Mouse (Mus musculus) stomach, embryonic 16.5 days (tissue): ENCODE results near the gene Rcsd1. TPM values are rescaled to one million over a fixed set of nuclear protein-coding genes. Genes with fewer than 3 reads are reported as not detected.

Experiments
- ATAC-seq: fragments of 200-750 bp; cut with Nextera tagmentation; 2 replicates; pipeline ENCODE4 v1.8.0; 2017; ENCODE audit warnings: moderate number of reproducible peaks, moderate TSS enrichment; ENCODE audit not compliant: insufficient read depth, low FRiP score
- H3K27ac ChIP-seq: fragments of 300-500 bp; sonication (generic); 2 replicates; pipeline ENCODE4 v1.5.1; 2014; ENCODE audit warnings: low read length
- H3K27me3 ChIP-seq: fragments of 300-500 bp; sonication (generic); 2 replicates; pipeline ENCODE4 v1.6.1; 2014; ENCODE audit warnings: low read length, control low read depth, mixed read lengths; ENCODE audit not compliant: control insufficient read depth, insufficient read depth
- H3K36me3 ChIP-seq: fragments of 300-500 bp; sonication (generic); 2 replicates; pipeline ENCODE4 v1.6.1; 2014; ENCODE audit warnings: low read length; ENCODE audit not compliant: control insufficient read depth, insufficient read depth
- H3K4me1 ChIP-seq: fragments of 300-500 bp; sonication (generic); 2 replicates; pipeline ENCODE4 v1.6.1; 2014; ENCODE audit warnings: low read length, control low read depth, mixed read lengths; ENCODE audit not compliant: control insufficient read depth, insufficient read depth
- H3K4me2 ChIP-seq: fragments of 300-500 bp; sonication (generic); 2 replicates; pipeline ENCODE4 v1.6.1; 2014; ENCODE audit warnings: low read depth, low read length, mixed read lengths
- H3K4me3 ChIP-seq: fragments of 300-500 bp; sonication (generic); replicated peaks from 2 replicates; pipeline ENCODE4 v1.5.1; 2014; ENCODE audit warnings: mild to moderate bottlenecking, low read length
- H3K9ac ChIP-seq: fragments of 300-500 bp; sonication (generic); 2 replicates; pipeline ENCODE4 v1.6.1; 2014; ENCODE audit warnings: low read length
- H3K9me3 ChIP-seq: fragments of 300-500 bp; sonication (generic); replicated peaks from 2 replicates; pipeline ENCODE4 v1.6.1; 2016; ENCODE audit warnings: low read length, control low read depth; ENCODE audit not compliant: control insufficient read depth
- WGBS: fragments of 180-500 bp; shearing (Covaris S2); extraction: QIAGEN DNeasy Blood & Tissue Kit; methylation state at CpG from one replicate; pipeline ENCODE4 v1.1.7; 2014; 5-methylcytosine and 5-hydroxymethylcytosine counted together
- polyA plus RNA-seq: library from polyadenylated mRNA; unstranded; fragments of >200 nt; fragmentation: Nextera tagmentation; extraction: Ambion mirVana; gene quantifications from 2 replicates; pipeline ENCODE4 v1.2.1, GENCODE M21; 2015

Gene Rcsd1
- polyA plus RNA-seq, 1 experiment from 2014 or later: 44.4 TPM

DNA sequence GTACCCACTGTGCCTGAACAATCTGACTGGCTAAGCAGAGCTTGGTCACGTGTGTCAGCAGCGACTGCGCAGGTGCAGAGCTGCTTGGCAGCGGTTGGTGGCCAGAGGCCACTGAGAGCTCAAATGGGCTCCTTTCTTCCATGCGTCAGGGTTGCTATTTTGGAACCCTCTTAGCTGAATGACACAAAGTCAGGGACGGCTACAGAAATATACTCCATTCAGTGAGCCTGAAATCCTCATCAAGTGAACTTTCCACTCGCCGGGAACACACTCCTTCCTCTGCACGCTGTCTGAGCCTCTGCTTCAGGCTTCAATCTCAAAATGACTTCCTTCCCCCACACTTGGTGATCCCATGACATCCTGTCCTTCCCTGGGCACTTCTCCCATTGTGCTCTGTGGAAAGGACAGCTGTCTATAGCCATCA is 91.3 kb downstream of the Rcsd1 start:
- Histone ChIP-seq H3K9me3 (peaks cover 9% of the 10 kb centered on the region), H3K27ac (peak overlapping the region; percentile 9), H3K4me3 (no peak overlapping the region), H3K4me1 (peaks cover 23% of the 10 kb centered on the region), H3K27me3 (no peaks in the 10 kb centered on the region), H3K36me3 (peaks cover 15% of the 10 kb centered on the region; the same call in 1 of the 2 replicates), H3K9ac (no peak overlapping the region), H3K4me2 (no peak overlapping the region)
- WGBS: 70% methylated on average over 9 of the region's 9 CpGs
- no peak for ATAC-seq

DNA sequence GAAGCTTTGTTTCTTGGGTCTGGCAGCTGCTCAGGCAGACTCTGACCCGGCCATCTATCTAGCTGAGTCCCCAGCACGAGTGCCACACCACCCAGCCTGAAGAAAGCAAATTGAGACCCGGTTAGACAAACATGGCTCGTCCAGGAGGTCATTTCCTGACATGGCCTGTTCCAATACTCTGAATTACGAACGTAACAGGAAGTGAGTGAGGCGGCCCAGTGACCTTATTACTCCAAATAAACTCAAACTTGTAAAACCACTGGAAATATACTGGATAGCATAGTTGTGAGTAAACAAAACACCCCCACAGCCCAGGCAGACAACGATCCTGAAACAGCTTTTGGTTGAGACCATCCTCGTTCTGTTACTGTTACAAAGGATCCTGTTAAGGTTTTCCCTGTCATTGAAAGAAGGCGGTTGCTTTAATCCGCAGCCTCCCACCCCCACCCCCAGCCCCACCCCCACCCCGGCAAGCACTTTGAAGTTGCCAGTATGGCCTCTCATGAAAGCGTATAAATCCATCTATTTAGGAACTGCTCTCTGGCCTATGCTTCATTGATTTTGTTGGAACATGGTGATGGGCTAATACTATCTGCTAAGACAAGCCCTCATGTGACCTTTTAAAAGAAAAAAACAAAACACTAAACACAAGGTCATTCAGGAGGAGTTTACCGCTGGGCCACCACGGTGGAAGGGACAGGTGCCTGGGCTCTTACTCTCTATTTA is 92.2 kb downstream of the Rcsd1 start:
- ATAC-seq: peak; percentile 68; the same call in 1 of the 2 replicates
- H3K27ac ChIP-seq: peak overlapping the region; percentile 80
- 11% methylated on average over 15 of the region's 15 CpGs for WGBS
- no peak overlapping the region for H3K4me3 ChIP-seq
- peaks cover 23% of the 10 kb centered on the region for H3K4me1 ChIP-seq
- H3K9me3 ChIP-seq: peaks cover 9% of the 10 kb centered on the region
- peaks cover 15% of the 10 kb centered on the region; the same call in 1 of the 2 replicates for H3K36me3 ChIP-seq
- 0 out of 2 replicates have a peak overlapping the region, but pooled peaks have one; percentile 1 for H3K9ac ChIP-seq
- no peaks in the 10 kb centered on the region for H3K27me3 ChIP-seq
- peak overlapping the region; percentile 1 for H3K4me2 ChIP-seq

DNA sequence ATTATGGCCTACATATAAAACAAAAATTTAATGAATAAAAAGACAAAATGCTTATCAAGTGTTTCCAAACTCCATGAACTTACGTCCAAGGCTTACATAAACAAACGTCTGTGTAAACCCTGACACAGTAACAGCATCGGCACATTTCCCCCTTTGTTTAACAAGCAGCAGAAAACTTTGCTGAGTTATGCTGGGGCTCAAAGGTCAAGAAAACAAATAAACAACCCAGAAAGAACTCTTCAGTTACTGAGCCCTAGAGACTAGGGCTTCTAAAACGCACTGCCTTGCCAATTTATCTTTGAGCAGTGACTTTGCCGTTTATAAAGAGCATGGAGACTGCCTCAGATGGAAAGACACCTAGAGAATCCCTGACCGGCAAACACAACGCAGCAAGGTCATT is 92.9 kb downstream of the Rcsd1 start:
- Histone ChIP-seq H3K36me3 (peaks cover 15% of the 10 kb centered on the region; the same call in 1 of the 2 replicates), H3K4me2 (peak overlapping the region; percentile 1; the same call in 1 of the 2 replicates), H3K9me3 (peaks cover 9% of the 10 kb centered on the region), H3K4me3 (no peak overlapping the region), H3K27me3 (no peaks in the 10 kb centered on the region), H3K4me1 (peaks cover 23% of the 10 kb centered on the region), H3K9ac (0 out of 2 replicates have a peak overlapping the region, but pooled peaks have one; percentile 1), H3K27ac (peak overlapping the region; percentile 80)
- no peak for ATAC-seq
- 14% methylated on average over 7 of the region's 7 CpGs for WGBS

DNA sequence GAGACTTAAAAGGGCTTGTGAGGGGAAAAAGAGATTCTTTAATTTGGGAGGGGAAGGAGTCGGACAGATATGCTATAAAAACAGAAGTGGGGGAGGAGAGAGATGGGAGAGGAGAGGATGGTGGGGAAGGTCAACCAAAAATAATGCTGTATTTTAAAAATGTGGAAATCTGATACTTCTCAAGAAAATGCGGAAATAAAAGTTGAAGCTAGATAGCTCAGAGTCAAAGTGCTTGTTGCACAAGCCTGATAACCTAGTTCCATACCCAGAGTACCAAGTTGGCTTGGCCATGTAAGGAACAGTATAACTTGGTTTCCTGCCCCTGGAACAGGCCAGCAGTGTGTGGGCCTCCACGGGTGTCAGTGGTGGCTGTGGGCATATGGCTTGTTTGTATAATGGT is 94.8 kb downstream of the Rcsd1 start:
- no peak overlapping the region for H3K9ac ChIP-seq
- H3K27ac ChIP-seq: no peak overlapping the region
- no peak for ATAC-seq
- 88% methylated on average over 3 of the region's 3 CpGs for WGBS
- no peak overlapping the region for H3K4me3 ChIP-seq
- H3K4me2 ChIP-seq: no peak overlapping the region
- peaks cover 15% of the 10 kb centered on the region; the same call in 1 of the 2 replicates for H3K36me3 ChIP-seq
- H3K9me3 ChIP-seq: peaks cover 9% of the 10 kb centered on the region
- peaks cover 31% of the 10 kb centered on the region for H3K4me1 ChIP-seq
- no peaks in the 10 kb centered on the region for H3K27me3 ChIP-seq

DNA sequence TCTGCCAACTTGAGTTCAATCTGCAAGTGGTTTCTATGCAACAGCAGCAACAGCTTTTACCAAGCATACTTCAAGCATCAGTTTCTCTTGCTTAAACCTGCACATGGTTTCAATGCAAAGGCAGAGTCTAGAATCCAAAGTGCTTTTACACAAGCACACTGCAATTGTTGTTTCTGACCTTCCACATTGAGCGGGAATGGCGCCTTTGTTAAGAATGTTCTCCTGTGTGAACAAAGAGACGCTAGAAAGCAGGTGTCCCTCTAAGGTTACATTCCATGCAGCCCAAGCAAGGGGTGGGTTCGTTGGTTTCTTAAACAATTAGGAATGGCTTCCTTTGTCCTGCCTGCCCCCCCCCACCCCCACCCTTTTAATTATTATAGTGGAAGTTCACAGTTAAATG is 95.6 kb downstream of the Rcsd1 start:
- Histone ChIP-seq H3K9ac (no peak overlapping the region), H3K4me2 (no peak overlapping the region), H3K9me3 (peaks cover 9% of the 10 kb centered on the region), H3K4me3 (no peak overlapping the region), H3K36me3 (peaks cover 15% of the 10 kb centered on the region; the same call in 1 of the 2 replicates), H3K4me1 (peaks cover 39% of the 10 kb centered on the region), H3K27me3 (no peaks in the 10 kb centered on the region), H3K27ac (no peak overlapping the region)
- WGBS: 68% methylated on average over 4 of the region's 4 CpGs
- no peak for ATAC-seq

DNA sequence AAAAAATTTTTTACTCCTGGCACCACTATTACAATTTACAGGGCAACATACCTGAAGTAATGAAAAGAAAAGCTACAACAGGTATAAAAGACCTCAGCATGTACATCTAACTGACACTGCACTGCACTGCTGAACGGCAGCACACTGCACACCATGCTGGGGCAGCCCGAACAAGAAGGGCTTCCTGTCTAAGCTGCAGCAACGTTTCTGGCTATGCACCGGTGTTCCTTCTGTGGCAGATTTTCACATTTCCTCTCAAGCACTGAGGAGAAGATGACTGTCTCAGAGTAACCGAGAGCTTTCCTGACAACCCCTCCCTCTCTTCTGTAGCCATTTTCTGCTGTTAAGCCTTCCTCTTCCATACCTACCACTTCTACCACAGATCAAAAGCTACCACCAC is 96.8 kb downstream of the Rcsd1 start:
- peaks cover 15% of the 10 kb centered on the region; the same call in 1 of the 2 replicates for H3K36me3 ChIP-seq

DNA sequence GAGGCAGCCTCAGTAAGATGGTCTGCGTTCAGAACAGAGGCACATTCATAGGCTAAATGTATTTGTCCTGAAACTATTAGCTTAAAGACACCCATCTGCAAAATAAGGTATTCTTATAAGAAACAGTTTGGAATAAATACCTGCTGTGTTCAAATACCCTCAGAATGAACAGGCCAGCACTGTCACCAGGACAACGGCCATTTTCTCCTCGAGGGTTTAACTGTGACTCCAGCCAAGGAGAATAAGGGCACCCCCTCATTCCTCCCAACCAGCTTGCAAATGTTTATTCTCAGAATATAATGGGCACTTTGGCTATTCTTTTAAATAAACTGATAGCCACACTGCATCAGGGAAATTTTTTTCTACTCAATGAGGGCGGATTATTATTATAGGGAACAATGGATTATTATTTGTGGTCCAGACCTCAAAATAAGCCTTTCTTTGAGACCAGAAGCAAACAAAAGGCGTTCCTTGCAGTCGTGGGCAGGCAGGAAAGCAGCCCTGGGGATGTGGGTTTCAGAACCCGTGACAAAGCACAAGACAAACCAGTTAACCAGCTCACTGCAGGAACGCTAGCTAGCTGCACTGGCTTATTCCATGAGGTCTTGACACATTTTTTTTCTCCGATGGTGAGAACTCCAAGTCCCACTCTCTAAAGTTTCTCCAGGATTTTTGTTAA is 99.1 kb downstream of the Rcsd1 start:
- ATAC-seq: no peak
- 48% methylated on average over 9 of the region's 9 CpGs for WGBS
- H3K36me3 ChIP-seq: peaks cover 14% of the 10 kb centered on the region
- no peak overlapping the region for H3K4me3 ChIP-seq
- peaks cover 5% of the 10 kb centered on the region for H3K9me3 ChIP-seq
- no peak overlapping the region for H3K9ac ChIP-seq
- no peaks in the 10 kb centered on the region for H3K27me3 ChIP-seq
- H3K4me1 ChIP-seq: peaks cover 21% of the 10 kb centered on the region
- H3K4me2 ChIP-seq: no peak overlapping the region
- peak overlapping the region; percentile 15 for H3K27ac ChIP-seq

More for the DNA sequence above, 96.8 kb downstream of the Rcsd1 start:
- WGBS: 55% methylated on average over 5 of the region's 5 CpGs
- ATAC-seq: no peak
- no peak overlapping the region for H3K4me3 ChIP-seq
- H3K4me1 ChIP-seq: peaks cover 32% of the 10 kb centered on the region
- H3K9me3 ChIP-seq: peaks cover 9% of the 10 kb centered on the region
- no peak overlapping the region for H3K9ac ChIP-seq
- no peak overlapping the region for H3K4me2 ChIP-seq
- H3K27me3 ChIP-seq: no peaks in the 10 kb centered on the region
- H3K27ac ChIP-seq: no peak overlapping the region

DNA sequence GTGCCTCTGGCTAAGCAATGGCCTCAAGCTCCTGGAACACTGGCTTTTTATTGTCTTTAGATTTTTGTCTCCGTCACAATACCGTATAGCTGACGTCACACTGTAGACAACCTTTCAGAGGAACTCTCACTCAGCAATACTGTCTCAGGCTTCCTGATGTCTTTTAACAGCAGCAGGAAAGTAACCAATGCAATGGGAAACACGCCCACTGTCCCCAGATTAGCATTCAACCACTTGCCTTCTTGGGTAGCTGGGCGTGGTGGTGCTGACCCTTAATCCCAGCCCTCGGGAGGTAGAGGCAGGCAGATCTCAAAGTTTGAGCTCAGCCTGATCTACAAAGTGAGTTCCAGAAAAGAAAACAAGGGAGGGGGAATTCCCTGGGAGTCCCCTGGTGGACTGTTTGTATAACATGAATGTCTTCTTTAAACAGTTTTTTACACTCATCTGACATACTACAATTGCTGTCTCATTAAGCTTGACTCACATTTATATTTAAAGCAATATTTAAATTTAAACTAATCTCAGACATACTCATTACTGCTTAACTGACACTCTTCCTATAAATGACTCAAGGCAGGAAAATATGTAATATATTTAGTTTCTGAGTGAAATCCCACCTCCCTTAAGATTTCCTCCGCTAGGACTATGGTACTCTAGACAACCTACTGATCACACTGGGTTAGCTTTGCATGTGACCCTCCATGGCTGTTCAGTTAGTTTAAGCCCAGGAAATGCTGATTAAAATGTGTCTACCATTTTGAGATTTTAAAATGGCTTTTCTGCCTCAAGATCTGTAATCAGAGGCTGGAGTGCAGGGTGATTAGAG is 99.8 kb downstream of the Rcsd1 start:
- 41% methylated on average over 7 of the region's 7 CpGs for WGBS
- peak overlapping the region; percentile 53 for H3K27ac ChIP-seq
- H3K4me3 ChIP-seq: no peak overlapping the region
- H3K9me3 ChIP-seq: no peaks in the 10 kb centered on the region
- H3K4me2 ChIP-seq: no peak overlapping the region
- no peak overlapping the region for H3K9ac ChIP-seq
- ATAC-seq: no peak; the same call in 1 of the 2 replicates
- H3K27me3 ChIP-seq: no peaks in the 10 kb centered on the region
- peaks cover 21% of the 10 kb centered on the region for H3K4me1 ChIP-seq
- peaks cover 14% of the 10 kb centered on the region for H3K36me3 ChIP-seq
